Mouse (Mus musculus) E14TG2a.4 (cell line): Measurements from ENCODE around the gene Col27a1.
A peak's percentile ranks its signal among the peaks of the same experiment; 100 is the strongest.

Experiments
- H3K27me3 ChIP-seq: 2 replicates; pipeline ENCODE4 v1.6.1; 2014; ENCODE audit warnings: low read length, control low read depth; ENCODE audit not compliant: insufficient read depth
- H3K36me3 ChIP-seq: 2 replicates; pipeline ENCODE4 v1.6.1; 2014; ENCODE audit warnings: low read length, control low read depth; ENCODE audit not compliant: insufficient read depth
- H3K4me1 ChIP-seq: replicated peaks from 2 replicates; pipeline ENCODE4 v1.6.1; 2014; ENCODE audit warnings: low read depth, low read length, control low read depth
- H3K4me3 ChIP-seq: replicated peaks from 2 replicates; pipeline ENCODE4 v1.5.1; 2014; ENCODE audit warnings: mild to moderate bottlenecking, low read length
- H3K9me3 ChIP-seq: 2 replicates; pipeline ENCODE4 v1.6.1; 2014; ENCODE audit warnings: low read length, control low read depth
- CTCF ChIP-seq: conservative IDR thresholded peaks from 2 replicates; pipeline ENCODE4 v1.5.1; 2014; ENCODE audit warnings: low read length
- NANOG ChIP-seq: IDR thresholded peaks from 2 replicates; pipeline ENCODE4 v1.6.1; 2014; ENCODE audit warnings: borderline replicate concordance, low read length, mixed read lengths
- POU5F1 ChIP-seq: IDR thresholded peaks from 2 replicates; pipeline ENCODE4 v1.6.1; 2014; ENCODE audit warnings: low read length, borderline replicate concordance

Gene Col27a1

GRCm38 (mm10) chr4:63275251-63275650 is 61.4 kb downstream of the Col27a1 start:
- Histone ChIP-seq H3K4me1 (no peaks in the 10 kb centered on the region), H3K36me3 (no peaks in the 10 kb centered on the region), H3K27me3 (peaks cover 2% of the 10 kb centered on the region; the same call in 1 of the 2 replicates), H3K9me3 (no peaks in the 10 kb centered on the region), H3K4me3 (no peak overlapping the region)
- no peak for TF ChIP-seq NANOG
- no peak for TF ChIP-seq CTCF
- no peak for TF ChIP-seq POU5F1

- H3K9me3 ChIP-seq = no peaks in the 10 kb centered on the region
- TF ChIP-seq CTCF = no peak
- TF ChIP-seq POU5F1 = no peak
- TF ChIP-seq NANOG = no peak
- H3K27me3 ChIP-seq = peaks cover 2% of the 10 kb centered on the region; the same call in 1 of the 2 replicates
- no peaks in the 10 kb centered on the region for H3K36me3 ChIP-seq
- no peak overlapping the region for H3K4me3 ChIP-seq
- no peaks in the 10 kb centered on the region for H3K4me1 ChIP-seq
Observed at GRCm38 (mm10) chr4:63276571-63276970, 62.8 kb downstream of the Col27a1 start.

DNA sequence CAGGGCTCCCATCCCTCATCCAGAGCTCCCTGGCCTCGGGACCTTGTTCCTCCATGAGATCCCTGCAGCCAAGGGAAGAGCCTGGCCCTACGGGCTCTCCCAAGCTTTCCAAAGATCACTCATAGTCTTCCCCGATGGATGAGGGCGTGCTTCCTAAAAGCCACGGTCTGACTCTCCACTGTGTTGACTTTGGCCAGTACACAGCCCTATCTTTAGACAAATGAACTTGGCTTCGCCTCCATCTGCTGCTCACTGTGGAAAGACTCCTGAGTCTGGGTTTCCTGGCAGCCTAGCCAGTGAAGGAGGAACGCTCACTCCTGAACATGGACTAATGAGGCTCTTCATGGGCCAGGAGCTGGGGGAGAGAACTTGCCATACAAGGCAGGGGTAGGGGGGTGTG is 65.0 kb downstream of the Col27a1 start:
- TF ChIP-seq POU5F1 (no peak), CTCF (no peak), NANOG (no peak)
- no peaks in the 10 kb centered on the region for H3K4me1 ChIP-seq
- no peaks in the 10 kb centered on the region for H3K9me3 ChIP-seq
- no peak overlapping the region for H3K4me3 ChIP-seq
- peaks cover 5% of the 10 kb centered on the region; the same call in 1 of the 2 replicates for H3K27me3 ChIP-seq
- no peaks in the 10 kb centered on the region for H3K36me3 ChIP-seq

DNA sequence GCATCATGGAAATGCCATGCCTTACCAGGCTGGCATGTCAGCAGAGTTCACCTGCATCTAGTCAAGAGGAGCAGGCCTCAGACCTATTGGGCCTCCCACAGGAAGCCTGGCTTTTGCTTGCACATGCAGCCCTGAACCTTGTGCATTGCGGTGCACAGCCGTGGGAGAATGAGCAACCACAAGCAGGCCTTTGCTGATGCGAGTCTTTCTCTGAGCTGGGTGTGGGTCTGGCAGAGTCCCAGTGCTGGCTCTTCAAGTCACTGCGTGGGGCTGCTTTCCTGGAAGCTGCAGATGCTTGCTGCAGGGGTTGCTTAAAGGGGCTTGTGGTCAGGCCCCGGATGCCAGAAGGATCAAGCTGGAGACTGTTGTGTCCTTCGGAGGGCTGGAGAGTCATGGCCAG is 67.9 kb downstream of the Col27a1 start:
- Histone ChIP-seq H3K4me1 (no peaks in the 10 kb centered on the region), H3K36me3 (no peaks in the 10 kb centered on the region), H3K9me3 (no peaks in the 10 kb centered on the region), H3K4me3 (no peak overlapping the region), H3K27me3 (peaks cover 5% of the 10 kb centered on the region; the same call in 1 of the 2 replicates)
- TF ChIP-seq NANOG (no peak), POU5F1 (no peak), CTCF (no peak)

- no peaks in the 10 kb centered on the region for H3K36me3 ChIP-seq
- peaks cover 5% of the 10 kb centered on the region; the same call in 1 of the 2 replicates for H3K27me3 ChIP-seq
- no peaks in the 10 kb centered on the region for H3K9me3 ChIP-seq
- H3K4me1 ChIP-seq = no peaks in the 10 kb centered on the region
- TF ChIP-seq POU5F1 (no peak), CTCF (no peak), NANOG (no peak)
- no peak overlapping the region for H3K4me3 ChIP-seq
Observed at GRCm38 (mm10) chr4:63283319-63283718, 69.5 kb downstream of the Col27a1 start.

DNA sequence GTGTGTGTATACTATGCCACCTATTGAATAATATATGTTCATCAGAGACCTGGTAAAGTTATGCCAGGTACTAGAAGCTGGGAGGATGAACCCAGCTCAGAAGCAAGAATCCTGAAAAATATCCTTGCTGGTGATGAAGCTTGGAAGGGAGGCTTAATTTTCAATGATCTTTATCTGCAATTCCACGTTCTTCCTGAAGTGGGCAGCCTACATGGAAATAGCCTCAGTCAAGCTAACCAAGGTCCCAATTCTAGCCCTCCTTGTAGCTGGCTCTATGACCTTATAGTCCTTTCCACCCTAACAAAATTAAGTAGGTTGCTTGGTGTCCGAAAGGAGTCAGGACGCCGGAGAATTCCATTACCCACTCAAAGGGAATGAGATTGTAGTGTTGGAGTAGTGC is 72.2 kb downstream of the Col27a1 start:
- Histone ChIP-seq H3K36me3 (no peaks in the 10 kb centered on the region), H3K4me1 (no peaks in the 10 kb centered on the region), H3K4me3 (no peak overlapping the region), H3K9me3 (no peaks in the 10 kb centered on the region), H3K27me3 (0 out of 2 replicates have a peak, but pooled peaks cover 3% of the 10 kb centered on the region)
- TF ChIP-seq NANOG (no peak), CTCF (peak; percentile 28)

GRCm38 (mm10) chr4:63288497-63288896 is 74.7 kb downstream of the Col27a1 start:
- TF ChIP-seq POU5F1 (no peak), NANOG (no peak), CTCF (no peak)
- Histone ChIP-seq H3K4me3 (no peak overlapping the region), H3K36me3 (no peaks in the 10 kb centered on the region), H3K27me3 (no peaks in the 10 kb centered on the region), H3K9me3 (no peaks in the 10 kb centered on the region), H3K4me1 (no peaks in the 10 kb centered on the region)

DNA sequence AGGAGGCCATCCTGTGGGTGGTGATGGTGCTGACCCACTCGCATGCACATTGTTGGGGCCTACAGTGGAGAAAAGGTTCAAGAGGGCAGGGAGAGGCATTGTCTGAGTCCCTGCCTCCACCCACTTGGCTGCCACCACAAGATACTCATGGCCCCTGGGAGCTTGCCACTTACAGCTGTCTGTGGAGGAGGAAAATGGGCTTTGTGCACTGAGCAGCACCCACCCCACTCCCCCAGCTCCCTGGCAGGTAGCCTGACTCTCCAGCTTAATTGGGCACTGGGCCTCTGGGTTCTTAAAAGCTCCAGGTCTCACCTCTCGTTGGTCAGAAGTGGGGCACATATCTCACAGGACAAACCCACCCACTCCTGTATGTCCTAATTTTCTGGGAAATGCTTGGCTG is 76.3 kb downstream of the Col27a1 start:
- no peak for TF ChIP-seq POU5F1
- H3K4me1 ChIP-seq = no peaks in the 10 kb centered on the region
- no peaks in the 10 kb centered on the region for H3K36me3 ChIP-seq
- H3K9me3 ChIP-seq = no peaks in the 10 kb centered on the region
- H3K4me3 ChIP-seq = no peak overlapping the region
- H3K27me3 ChIP-seq = no peaks in the 10 kb centered on the region

DNA sequence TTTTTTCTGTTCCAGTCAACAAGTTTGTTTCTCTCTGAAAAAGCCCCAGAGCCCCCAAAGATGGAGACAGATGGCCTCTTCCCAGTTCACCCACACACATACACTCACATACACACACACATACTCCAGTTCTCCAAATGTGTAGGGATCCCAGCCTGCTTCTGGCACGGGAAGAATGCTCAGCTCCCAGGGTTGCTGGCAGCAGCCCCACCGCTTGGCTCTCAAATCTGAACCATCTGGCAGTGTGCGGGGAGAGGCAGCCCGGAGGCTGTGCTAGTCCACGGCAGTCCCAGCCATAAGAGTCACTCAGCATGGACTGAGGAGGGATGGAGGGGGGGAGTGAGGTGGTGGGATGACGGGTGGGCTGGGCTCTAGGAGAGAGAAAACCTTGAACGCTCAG is 77.3 kb downstream of the Col27a1 start:
- Histone ChIP-seq H3K27me3 (no peaks in the 10 kb centered on the region), H3K36me3 (no peaks in the 10 kb centered on the region), H3K9me3 (no peaks in the 10 kb centered on the region), H3K4me3 (no peak overlapping the region), H3K4me1 (no peaks in the 10 kb centered on the region)
- no peak for TF ChIP-seq CTCF
- no peak for TF ChIP-seq POU5F1
- no peak for TF ChIP-seq NANOG
